Mouse (Mus musculus) embryo, embryonic 11.5 days (tissue): ENCODE measurements at regions not wholly inside any gene's neighbourhood (a gene's known extent, or its start where the extent isn't known, plus 50 kb on each side); places are given as distances from the start of the nearest gene placed in this dataset.

Source experiments
- DNase-seq: peaks from one replicate; pipeline ENCODE4 v3.0.0-alpha.2; 2012; ENCODE audit warnings: low read depth, low spot score

GRCm38 (mm10) chr11:38036582-38036981 is 800.8 kb upstream of the Tenm2 start:
- DNase-seq, result no peak

DNA sequence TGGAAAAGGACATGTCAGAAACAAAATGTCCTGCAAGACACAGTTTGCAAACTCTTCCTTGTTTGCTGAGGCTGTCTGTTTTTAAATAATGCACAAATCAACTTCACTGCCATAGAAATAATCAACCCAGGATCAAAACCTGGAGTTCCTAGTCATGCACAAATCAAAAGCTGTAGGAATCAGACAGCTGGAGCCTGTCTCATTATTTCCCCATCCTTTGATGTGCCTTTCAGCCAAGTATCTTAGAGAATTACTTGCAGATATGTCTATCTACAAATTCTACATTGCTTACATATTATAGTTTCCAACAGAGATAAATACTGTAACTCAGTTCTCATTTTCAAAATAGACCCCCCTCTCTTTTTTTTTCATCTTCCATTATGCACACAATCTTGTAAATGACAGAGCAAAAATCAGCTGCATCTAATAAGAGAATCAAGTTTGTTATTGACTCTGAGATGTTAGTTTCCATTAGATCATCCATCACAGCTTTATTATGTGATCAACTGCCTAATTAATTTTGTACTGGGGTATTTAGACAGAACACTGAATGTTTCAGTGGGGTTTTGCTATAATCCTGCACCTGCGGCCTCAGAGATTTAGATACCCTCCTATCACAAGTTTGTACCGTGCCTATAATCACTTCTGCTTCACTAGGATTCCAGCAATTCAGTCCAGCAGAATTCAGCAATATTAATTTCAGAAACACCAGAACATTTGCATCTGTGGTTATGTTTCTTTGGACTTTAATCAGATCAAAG is 798.9 kb upstream of the Tenm2 start:
- DNase-seq, result no peak

DNA sequence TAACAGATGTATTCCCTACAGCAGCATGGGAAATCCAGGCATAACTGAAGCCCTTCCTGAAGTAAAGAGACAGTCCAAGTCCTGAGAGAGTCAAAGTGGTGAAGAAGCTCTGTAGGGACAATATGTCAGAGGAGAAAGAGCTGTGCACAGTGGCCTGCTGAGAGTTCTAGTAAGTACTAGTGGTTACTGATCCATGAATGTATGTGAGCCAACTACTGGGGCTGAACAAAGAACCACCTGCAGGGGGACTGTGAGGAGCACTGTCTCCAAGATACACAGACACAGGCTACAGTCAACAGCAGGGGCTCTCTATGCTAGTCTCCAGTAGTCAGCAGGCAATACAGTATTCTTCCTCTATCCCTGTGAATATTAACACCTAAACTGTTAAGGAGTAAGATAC is 785.9 kb upstream of the Tenm2 start:
- DNase-seq, result no peak

DNA sequence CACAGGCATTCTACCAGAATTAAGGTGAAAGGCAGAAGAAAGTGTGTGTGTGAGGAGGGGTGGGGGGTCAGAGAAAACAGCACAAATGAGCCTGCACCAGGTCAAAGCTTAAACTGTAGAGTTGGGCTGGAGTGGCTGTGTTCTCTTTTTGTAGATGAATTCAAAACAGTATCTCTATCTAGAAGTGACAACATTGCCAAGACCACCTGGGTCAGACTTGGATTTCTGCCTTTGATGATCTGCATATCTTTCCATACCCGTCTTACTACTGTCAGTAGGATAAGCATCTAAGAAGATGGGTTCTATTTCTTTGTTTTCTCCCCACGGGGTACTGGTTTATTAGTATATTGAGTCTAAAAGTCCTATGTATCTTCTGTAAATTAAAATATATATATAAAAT is 742.4 kb upstream of the Tenm2 start:
- no peak for DNase-seq

DNA sequence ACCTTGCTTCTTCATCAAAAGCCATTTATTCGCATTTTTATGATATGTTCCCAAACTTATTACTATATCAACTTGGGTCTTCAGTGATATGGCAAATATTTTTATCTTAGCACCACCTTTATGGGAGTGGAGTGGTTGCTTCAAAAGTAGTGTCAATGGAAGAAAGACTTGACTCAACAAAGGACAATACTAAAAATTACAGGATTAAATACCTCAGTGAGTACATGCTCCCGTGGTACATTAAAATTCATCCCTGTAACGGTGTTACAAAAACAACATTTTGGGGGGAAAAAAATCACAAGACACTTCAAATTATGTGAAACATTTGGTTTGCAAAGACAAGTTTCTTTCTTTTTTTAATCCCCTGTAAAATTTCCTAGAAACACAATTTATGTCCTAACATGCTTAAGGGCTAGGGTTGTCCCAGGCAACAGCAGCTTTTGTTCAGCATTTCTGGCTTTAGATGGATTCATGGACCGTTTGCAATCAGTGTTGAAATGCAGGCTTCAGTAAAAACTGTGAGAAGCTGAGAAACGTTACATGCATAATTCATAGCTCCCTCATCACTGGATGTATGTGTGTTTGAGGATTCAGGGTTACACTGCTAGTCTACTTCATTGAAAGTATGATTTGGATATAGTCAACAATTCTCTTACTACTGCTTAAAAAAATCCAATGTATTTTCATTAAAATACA is 700.8 kb upstream of the Tenm2 start:
- no peak for DNase-seq

DNA sequence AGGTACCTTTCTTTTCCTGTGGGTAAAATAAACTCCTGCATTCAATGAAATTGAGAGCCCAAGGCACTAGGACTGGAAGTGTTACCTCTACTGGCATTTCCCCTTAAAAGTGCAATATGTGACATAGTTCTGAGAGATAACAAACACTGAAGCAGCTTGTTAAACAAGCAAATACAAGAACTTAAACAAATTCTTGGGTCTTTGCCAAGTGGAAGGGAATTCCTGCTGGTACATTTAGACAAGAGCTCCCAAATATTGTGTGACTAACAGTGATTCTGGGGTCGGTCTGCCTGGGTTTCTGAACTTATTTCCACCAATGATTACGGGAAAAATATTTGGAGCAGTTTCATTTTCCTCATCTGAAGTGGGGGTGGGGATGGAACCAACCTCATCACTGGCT is 677.4 kb upstream of the Tenm2 start:
- no peak for DNase-seq

- DNase-seq, result no peak
Measured at GRCm38 (mm10) chr11:37904991-37905390, 669.2 kb upstream of the Tenm2 start.

GRCm38 (mm10) chr11:37897713-37898112 is 661.9 kb upstream of the Tenm2 start:
- no peak for DNase-seq

DNA sequence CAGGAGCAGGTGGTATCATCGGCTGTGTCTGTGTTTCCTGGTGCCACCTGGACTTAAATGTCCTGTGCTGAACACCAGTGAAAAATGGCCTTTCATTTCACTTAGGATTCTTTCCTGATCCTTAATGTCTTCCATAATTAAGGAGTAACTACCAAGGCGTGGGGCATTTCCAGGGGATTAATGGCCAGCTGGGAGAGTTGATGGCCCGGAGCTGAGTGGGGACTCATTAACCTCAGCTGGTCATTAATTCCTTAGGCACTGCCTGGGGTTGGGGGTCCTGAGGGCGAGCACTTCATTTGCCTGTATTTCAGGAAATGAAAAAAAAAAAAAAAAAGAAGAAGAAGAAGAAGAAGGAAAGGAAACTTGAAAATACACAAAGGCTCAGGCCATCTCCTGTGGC is 647.0 kb upstream of the Tenm2 start:
- no peak for DNase-seq

- DNase-seq, result no peak
Measured at GRCm38 (mm10) chr11:37837301-37837700, 601.5 kb upstream of the Tenm2 start.

DNA sequence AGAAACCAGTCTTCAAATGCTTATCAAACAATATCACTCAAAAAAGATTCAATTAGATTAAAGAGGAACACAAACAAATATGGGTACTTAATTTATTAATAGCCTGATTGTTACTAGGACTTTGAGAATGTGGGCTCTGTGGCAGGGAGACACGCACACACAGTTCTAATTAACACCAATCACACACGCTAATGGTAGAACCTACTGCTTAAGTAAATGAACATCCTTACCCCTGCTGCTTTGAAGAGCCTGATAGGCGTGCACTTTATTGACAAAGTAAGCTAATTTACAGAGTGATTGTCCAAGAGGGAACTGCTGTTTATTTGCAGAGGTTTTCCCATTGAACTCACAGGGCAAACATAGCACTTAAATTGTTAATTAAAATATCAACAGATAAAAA is 595.2 kb upstream of the Tenm2 start:
- DNase-seq, result no peak

GRCm38 (mm10) chr11:37806761-37807160 is 571.0 kb upstream of the Tenm2 start:
- DNase-seq, result no peak

DNA sequence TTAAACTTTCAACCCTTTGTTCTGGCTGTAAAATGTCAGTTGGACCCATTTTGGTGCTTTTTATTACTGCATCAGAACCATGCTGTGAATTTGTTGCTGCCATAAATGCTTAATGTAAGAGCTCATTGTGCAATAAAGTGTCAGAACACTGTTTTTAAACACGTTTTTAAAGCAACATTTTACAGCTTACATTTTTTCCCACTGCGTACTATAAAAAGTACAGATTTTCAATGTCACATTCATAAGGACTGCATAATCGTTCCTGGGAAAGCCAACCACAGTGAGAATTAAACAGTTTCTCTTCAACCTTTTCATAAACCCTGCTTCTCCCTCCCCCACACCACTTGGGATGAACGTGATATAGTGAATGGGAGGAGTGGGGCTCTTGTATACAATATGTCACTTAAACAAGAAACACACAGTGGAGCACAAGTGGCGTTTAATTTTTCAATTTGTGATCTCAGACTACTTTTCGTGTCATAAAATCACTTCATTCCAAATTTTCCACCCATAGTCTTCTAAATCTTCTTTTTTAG is 563.1 kb upstream of the Tenm2 start:
- no peak for DNase-seq

DNA sequence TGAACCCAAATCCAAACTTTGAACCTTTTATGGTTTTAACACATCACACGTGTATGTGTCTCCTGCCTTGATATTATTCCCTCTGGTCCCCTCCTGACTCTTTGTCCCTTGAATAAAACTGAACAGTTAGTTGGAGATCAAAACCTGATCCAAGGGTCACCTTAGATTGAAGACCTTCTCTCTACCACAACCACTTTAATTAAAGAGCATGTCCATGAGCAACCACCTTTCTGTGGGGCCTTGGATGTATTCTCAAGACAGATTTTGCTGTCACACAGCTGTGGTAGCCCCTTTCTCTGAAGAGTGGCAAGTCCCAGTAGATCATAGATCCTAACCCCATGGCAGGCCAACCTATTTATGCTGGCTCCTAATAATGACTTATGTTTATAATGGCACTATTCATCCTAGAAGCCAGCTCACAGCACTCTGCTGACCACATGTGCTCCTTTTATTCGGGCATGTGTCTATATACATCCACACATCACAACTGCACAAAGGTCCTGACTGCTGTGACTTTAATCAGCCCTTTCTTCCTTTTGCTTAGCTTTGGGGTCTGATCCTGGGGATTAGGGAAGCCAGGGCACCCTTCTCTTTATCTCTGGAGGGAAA is 536.8 kb upstream of the Tenm2 start:
- no peak for DNase-seq

- no peak for DNase-seq
Measured at GRCm38 (mm10) chr11:37770881-37771280, 535.1 kb upstream of the Tenm2 start.

DNA sequence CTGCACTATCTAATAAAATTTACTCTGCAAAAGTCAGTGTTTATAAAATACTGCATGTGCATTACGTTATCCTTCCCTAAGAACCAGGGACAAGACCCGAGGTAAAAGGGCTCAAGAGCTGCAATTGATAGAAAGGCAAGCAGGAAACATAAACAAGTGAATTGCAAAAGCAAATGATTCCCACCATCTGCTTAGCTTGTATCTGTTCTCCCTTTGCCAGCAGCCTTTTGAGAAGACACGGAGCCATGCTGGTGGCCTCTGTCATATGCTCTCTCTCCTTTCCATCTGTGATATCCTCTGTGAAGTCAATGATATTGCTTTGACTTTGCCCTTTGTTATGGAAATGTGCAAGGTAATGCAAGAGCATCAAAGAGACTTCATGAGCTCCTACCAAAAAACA is 532.4 kb upstream of the Tenm2 start:
- DNase-seq, result no peak

DNA sequence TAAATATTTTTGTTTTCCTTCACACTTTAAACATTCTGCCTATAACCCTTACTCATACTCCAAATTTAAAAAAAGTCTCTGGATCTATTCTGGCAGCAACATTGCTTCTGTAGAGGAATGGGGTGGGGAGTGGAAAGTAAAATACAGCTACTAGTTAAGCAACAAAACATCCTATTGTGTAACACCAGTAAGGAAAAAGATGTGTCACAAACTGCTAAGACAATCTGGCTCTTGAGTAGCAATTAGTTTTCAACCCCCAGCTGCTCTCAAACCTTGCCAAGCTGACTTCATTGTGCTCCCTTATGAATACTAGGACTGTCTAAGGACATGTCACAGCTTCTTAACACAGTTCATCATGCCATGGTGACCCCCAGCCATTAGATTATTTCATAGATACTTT is 500.2 kb upstream of the Tenm2 start:
- no peak for DNase-seq

DNA sequence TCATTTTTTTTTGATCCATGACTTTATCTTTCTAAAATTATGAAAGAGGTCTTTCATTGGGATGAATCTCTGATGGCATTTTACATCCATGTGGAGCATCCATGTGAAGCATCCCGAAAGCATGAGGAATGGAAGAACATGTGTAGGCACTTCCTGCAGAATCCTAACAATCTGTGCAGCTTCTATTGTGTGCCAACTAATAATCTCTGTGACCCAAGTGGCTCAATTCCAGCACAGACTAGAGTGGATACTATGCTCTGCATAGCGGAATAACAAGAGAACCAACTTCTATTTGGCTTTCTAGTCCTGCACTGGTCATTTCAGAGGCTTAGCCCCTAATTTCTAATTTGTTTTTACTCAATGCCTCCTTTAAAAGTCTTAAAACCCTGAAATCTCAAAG is 499.7 kb upstream of the Tenm2 start:
- no peak for DNase-seq

- no peak for DNase-seq
Measured at GRCm38 (mm10) chr11:37696981-37697380, 461.2 kb upstream of the Tenm2 start.

- DNase-seq, result no peak
Measured at GRCm38 (mm10) chr11:37678484-37679193, 442.9 kb upstream of the Tenm2 start.

- DNase-seq, result no peak
Measured at GRCm38 (mm10) chr11:37671320-37671719, 435.6 kb upstream of the Tenm2 start.

DNA sequence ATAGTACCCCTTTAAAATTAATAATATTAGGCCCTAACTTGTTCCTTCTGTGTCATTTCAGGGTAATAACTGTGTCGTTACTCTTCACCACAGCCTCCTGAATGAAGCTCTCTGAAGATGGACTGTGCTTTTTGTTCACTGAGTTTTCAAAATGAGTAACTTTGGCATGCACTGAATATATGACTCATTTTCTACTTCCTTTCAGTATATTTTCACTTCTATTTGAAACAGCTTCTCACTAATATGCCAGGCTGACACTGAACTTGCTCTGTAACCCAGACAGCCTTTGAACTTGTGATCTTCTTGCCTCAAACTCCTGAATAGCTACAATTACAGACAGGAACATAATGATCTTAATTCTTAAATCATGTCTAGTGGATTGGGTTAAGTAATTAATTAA is 431.2 kb upstream of the Tenm2 start:
- DNase-seq, result no peak
